Mouse (Mus musculus) adrenal gland, postnatal 25 days (tissue): ENCODE results near the gene Prox2. TPM values are rescaled to one million over a fixed set of nuclear protein-coding genes. Genes with fewer than 3 reads are reported as not detected.

Experiments
- DNase-seq: peaks from one replicate; pipeline ENCODE4 v3.0.0; 2021; ENCODE audit warnings: mixed read lengths
- total RNA-seq: library from RNA; stranded (reverse); gene quantifications from 2 replicates; pipeline ENCODE4 v1.2.3, GENCODE M21; 2021

The Prox2 gene
- total RNA-seq, 1 experiment from 2014 or later = 6.2 TPM

GRCm38 (mm10) chr12:85131361-85131760 is 20.8 kb upstream of the Prox2 start:
- no peak for DNase-seq

DNA sequence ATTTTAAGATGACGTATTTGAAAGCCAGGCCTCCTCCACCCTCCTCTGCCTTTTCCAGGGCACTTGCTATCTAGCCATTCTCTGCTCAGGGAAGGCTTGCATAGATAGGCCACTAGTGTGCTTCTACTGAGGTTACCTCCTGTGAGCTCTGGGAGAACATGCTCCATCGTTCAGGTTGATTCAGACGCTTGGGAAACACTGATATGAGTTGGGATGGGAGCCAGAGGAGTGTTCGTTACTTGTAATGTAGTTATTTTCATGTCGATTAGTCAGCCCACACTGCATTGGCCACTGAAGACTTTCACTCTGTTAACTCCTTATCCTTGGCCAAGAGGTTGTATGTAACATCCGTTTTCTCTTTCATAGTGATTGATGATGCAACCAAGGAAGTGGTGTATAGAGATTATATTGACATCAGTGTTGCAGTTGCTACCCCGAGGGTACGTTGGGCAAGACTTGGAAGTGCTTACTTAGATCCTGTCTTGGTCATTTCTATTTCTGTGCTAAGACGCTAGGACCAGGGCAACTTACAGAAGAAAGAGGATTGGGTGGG is 18.9 kb upstream of the Prox2 start:
- DNase-seq = no peak

- no peak for DNase-seq
Measured at GRCm38 (mm10) chr12:85126986-85127603, 16.5 kb upstream of the Prox2 start.

DNA sequence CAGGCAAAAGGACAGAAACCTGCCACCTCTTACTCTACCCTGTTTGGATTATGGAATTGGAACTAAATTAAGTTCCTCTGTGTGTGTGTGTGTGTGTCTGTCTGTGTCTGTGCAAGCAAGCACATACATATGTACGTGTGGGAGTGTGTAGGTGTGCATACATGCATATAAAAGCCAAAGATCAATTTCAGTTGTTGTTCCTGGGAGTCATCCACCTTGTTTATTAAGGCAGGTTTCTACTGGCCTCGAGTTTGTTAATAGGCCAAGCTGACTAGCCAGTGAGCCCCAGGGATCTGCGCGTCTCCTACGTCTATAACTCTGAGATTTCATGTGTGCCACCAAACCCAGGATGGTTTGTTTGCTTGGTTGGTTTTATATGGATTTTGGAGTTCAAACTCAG is 14.2 kb upstream of the Prox2 start:
- no peak for DNase-seq

DNA sequence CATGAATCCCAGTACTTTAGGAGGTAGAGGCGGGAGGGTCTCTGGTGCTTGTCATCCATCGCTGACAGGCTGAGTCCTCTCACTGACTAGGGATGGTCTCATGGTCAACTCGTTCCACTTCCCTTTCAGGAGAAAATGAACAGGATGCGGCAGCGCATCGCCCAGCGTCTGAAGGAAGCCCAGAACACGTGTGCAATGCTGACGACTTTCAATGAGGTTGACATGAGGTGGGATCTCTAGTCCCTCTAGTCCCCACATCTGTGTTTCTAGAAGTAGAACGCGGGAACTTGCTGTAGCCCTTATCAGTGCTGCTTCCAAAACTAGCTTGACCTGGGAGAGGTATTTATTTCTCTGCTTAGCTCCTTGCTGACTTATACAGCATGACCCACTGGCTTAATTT is 13.1 kb upstream of the Prox2 start:
- DNase-seq = no peak

GRCm38 (mm10) chr12:85123108-85123530 is 12.6 kb upstream of the Prox2 start:
- DNase-seq = no peak

- DNase-seq = no peak
Measured at GRCm38 (mm10) chr12:85121806-85122459, 11.4 kb upstream of the Prox2 start.

DNA sequence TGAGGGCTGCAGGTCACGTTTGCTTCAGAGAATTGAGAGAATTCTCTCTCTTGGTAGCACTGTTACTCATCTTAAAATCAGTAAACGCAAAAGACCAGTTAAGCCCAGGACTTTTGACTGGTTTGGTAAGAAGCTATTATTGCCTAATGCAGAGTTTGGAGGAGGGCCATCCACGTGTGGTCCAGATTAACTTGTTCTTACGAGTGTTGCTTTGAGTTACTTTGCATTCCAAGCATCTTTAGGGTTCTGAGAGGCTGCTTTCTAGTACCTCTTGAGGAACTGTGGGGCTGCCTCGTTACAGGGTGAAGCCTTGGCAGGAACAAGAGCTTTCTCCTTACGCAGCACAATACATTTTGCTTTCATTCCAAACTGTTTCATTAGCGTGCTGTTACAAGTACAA is 5.1 kb upstream of the Prox2 start:
- DNase-seq = no peak

GRCm38 (mm10) chr12:85113917-85114316 is 3.4 kb upstream of the Prox2 start:
- DNase-seq = no peak

DNA sequence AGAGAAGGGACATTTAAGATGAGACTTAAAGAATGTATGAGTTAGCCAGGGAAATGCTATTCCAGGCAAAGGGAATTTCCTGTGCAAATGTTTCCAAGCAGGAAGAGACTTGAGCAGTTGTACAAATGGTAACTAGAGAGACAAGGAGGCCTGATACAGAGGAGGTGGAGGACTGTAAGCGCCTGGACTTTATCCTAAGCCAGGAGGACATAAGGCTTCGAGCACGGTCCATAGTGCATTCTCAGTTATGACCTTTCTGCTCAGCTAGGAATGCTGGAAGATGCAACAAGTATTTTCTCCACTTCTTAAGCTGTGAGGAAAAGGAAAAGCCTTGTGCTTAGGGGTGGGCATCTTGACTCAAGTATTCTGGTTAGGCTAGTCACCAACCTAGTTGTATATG is 2.8 kb upstream of the Prox2 start:
- no peak for DNase-seq

- no peak for DNase-seq
Measured at GRCm38 (mm10) chr12:85112550-85113251, 2.1 kb upstream of the Prox2 start.

- no peak for DNase-seq
Measured at GRCm38 (mm10) chr12:85110011-85110697, 405 bp downstream of the Prox2 start.

- DNase-seq = no peak
Measured at GRCm38 (mm10) chr12:85109426-85109825, 1.1 kb downstream of the Prox2 start.

DNA sequence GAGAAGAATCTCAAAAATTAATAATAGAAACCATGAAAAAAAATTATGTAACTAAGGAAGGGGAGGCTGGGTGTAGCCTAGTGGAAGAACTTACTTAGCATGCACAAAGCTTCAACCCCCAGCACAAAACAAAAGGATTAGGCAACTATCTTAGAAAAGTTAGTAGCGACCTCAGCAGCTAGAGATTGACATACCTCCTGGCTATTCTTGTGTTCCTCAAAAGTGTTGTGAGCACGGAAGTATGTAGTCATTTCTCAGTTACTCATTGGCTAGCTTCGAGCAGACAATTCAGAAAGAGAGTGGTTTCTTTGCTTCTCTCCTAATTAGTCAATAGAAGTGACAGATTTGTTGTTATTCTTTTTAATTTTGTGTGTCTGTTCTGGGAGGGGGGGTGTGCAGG is 1.9 kb downstream of the Prox2 start:
- DNase-seq = no peak

DNA sequence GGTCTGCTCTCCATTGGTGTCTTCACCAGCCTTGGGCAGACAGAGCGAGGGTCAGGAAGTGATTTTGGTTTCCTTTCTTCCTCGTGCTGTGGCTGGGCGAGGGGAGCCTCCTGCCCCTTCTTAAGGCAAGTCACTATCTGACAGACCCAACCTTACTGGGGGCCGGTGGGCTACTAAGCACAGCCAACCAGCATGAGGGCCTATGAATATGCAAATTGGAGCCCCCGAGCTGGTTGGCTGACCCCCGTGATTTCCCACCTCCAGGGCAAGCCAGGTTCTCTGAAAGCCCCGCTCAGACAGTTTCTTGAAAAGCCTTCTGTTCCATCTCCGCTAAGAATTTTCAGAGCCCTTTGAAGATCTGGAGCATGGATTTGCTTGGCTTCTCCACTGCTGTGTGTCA is 4.3 kb downstream of the Prox2 start:
- no peak for DNase-seq

DNA sequence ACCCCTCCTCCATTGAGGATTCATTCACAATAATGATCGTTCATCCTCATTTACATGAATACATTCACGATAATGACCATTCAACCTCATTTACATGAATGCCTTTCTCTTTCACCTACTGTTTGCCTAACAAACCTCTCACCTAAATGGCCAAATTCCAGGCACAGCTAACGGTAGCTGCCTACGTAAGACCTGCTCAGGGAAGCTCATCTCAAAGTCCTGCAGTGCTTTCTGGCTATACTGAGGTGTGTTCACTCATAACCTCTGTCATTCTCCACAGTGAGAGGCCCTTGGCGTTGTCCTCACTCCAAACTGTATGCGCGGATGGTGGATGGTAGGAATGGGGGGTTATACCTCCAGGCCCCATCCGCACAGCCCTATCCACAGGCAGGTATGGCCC is 5.8 kb downstream of the Prox2 start:
- DNase-seq = no peak

GRCm38 (mm10) chr12:85103096-85103495 is 7.5 kb downstream of the Prox2 start:
- no peak for DNase-seq

DNA sequence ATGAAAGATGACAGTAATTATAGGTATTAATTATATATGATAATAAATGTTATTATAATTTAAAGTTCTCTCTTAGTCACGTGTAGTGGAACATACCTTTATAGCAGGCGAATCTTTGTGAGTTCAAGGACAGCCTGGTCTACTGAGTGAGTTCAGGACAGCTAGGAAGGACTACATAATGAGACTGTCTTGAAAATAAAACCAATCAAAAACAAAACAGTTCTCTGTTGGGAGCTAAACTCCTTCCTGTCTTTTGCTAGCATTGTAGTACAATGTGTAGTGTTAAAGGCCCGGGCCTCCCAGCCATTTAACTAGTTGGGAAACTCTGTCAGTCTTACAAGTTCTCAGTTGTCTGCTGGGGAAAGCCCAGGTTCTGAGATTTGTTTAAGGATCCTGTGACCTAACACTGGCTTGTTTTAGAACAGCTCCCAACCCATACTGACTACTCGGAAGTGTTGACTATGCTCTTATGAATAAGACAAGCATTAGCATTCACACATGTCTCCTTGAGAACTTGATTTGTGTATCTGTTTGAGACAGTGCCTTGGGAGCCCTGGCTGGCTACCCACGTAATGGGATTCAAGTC is 8.9 kb downstream of the Prox2 start:
- no peak for DNase-seq

- DNase-seq = no peak
Measured at GRCm38 (mm10) chr12:85101001-85101400, 9.6 kb downstream of the Prox2 start.

DNA sequence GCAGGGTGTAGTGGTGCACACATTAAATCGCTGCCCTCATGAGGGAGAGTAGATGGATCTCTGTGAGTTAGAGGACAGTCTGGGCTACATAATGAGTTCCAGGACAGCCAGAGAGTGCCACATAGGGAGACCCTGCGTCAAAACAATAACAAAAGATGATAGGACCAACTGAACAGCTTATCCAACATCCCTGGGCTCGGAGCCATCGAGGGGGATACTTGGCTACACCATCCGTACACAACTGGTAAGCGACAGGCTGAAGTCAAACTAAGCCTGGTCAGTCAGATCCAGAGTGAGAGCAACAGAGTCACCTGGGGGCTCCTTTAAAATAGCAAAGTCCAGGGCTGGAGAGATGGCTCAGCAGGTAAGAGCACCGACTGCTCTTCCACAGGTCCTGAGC is 14.7 kb downstream of the Prox2 start:
- no peak for DNase-seq

- DNase-seq = no peak
Measured at GRCm38 (mm10) chr12:85095146-85095545, 15.4 kb downstream of the Prox2 start.

DNA sequence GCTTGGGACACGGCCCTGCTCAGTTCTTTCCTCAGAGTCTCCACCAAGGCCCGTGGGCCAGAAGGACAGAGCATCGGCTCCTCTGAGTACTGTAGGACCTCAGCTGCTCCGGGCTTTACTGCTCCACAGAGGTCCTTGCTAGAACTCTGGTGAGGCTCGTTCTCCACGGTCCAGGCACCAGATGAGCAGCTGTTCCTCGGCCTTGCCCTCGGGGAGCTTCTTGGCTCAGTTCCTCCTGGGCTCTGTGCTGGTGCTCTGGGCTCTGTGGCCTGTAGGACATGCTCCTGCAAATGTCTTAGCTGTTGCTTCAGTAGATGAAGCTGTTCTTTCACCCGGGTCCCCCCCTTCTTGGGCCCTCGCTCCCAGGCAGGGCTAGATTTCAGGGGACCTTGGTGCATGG is 15.9 kb downstream of the Prox2 start:
- DNase-seq = peak; percentile 24
